Mouse (Mus musculus) hindbrain, embryonic 15.5 days (tissue): Measurements from ENCODE around the gene Caps2. TPM values are rescaled to one million over a fixed set of nuclear protein-coding genes. Genes with fewer than 3 reads are reported as not detected.
"Not testable (repeated sequence)": the region's sequence is repeated elsewhere in the genome, so short reads cannot be mapped to it uniquely, and the experiment has no call there.

Experiments used
- ATAC-seq: fragments of 200-750 bp; cut with Nextera tagmentation; 2 replicates; pipeline ENCODE4 v1.8.0; 2017; ENCODE audit warnings: low read depth, moderate number of reproducible peaks, moderate TSS enrichment; ENCODE audit not compliant: low FRiP score
- H3K27ac ChIP-seq: fragments of 300-500 bp; sonication (generic); replicated peaks from 2 replicates; pipeline ENCODE4 v1.5.1; 2015; ENCODE audit warnings: mild to moderate bottlenecking, inconsistent platforms
- H3K27me3 ChIP-seq: fragments of 300-500 bp; sonication (generic); 2 replicates; pipeline ENCODE4 v1.6.1; 2015; ENCODE audit warnings: control low read depth, inconsistent platforms
- H3K36me3 ChIP-seq: fragments of 300-500 bp; sonication (generic); 2 replicates; pipeline ENCODE4 v1.6.1; 2015; ENCODE audit warnings: control low read depth, inconsistent platforms
- H3K4me1 ChIP-seq: fragments of 300-500 bp; sonication (generic); replicated peaks from 2 replicates; pipeline ENCODE4 v1.6.1; 2015; ENCODE audit warnings: control low read depth, inconsistent platforms
- H3K4me2 ChIP-seq: fragments of 300-500 bp; sonication (generic); 2 replicates; pipeline ENCODE4 v1.6.1; 2015; ENCODE audit warnings: moderate library complexity, mild to moderate bottlenecking, inconsistent platforms
- H3K4me3 ChIP-seq: fragments of 300-500 bp; sonication (generic); 2 replicates; pipeline ENCODE4 v1.5.1; 2015; ENCODE audit warnings: mild to moderate bottlenecking, inconsistent platforms
- H3K9ac ChIP-seq: fragments of 300-500 bp; sonication (generic); 2 replicates; pipeline ENCODE4 v1.6.1; 2015; ENCODE audit warnings: inconsistent platforms
- H3K9me3 ChIP-seq: fragments of 300-500 bp; sonication (generic); 2 replicates; pipeline ENCODE4 v1.6.1; 2016; ENCODE audit warnings: control low read depth, inconsistent platforms
- WGBS: fragments of 180-500 bp; shearing (Covaris S2); methylation state at CpG from one replicate; pipeline ENCODE4 v1.1.7; 2015; 5-methylcytosine and 5-hydroxymethylcytosine counted together
- polyA plus RNA-seq: library from polyadenylated mRNA; unstranded; fragments of >200 nt; fragmentation: Nextera tagmentation; extraction: Ambion mirVana; gene quantifications from 2 replicates; pipeline ENCODE4 v1.2.1, GENCODE M21; 2015

The Caps2 gene
- polyA plus RNA-seq, 1 experiment from 2014 or later, result 0.66 TPM

DNA sequence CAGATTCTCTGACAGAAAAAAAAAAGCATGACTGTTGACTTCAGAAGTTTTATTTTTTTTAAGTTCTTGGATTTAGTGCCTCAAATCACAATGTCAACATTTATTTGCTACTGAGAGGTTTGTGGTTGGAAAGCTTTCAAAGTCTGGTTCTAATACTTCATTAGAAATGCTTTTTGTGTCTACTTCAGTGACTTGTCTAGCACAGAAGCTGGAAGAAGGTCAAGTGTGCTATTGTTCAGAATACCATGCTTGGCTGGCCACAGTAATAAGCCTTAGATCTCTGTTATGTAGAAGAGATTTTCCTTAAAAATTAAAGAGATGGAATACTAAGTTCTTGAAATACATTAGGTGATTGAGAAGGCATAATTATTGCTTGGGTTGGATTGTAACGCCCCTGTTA lies 63.7 kb downstream of the Caps2 start:
- no peak for ATAC-seq
- Histone ChIP-seq H3K9ac (no peak overlapping the region), H3K4me3 (no peak overlapping the region), H3K27ac (no peak overlapping the region), H3K4me2 (no peak overlapping the region), H3K9me3 (no peaks in the 10 kb centered on the region), H3K27me3 (no peaks in the 10 kb centered on the region), H3K36me3 (no peaks in the 10 kb centered on the region), H3K4me1 (no peaks in the 10 kb centered on the region)
- 85% methylated on average over 1 of the region's 1 CpGs for WGBS

DNA sequence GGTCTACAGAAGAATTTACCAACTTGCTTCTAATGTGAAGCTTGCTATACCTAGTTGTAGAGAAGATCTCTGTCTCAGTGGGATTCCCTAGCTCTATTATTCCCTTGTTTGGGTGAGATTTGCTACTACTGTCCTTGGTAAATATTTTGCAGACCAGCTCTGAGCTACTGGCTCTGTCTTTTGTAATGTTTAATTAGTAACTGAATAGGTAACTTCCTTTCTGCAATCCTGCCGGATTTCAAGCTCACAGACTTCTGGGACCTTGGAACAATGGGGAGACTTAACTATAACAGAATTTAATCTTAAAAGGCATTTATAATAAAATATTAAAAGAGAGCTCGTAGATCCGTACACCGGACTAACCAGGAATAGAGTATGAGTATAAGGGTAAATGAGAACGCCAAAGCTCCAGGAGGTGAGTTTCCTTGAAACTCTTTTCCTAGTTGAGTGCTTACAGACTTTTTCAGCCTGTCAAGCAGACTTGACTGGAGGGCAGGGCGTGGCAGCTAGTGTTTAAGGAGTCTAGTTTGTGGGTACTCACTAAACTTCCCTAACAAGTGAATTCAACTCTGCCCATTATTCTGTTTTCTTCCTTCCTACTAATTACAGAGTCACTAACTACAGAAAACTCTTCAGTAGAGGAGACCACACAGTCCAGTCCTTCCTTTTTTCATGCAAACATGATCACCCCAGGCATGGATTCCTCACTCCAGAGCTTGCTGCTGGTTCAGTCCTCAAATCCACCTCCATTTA lies 65.8 kb downstream of the Caps2 start:
- not testable (repeated sequence) for H3K27me3 ChIP-seq, H3K9me3 ChIP-seq, H3K4me2 ChIP-seq, H3K36me3 ChIP-seq, H3K27ac ChIP-seq, H3K4me3 ChIP-seq, H3K9ac ChIP-seq, ATAC-seq, H3K4me1 ChIP-seq
- WGBS, result 35% methylated on average over 6 of the region's 6 CpGs

DNA sequence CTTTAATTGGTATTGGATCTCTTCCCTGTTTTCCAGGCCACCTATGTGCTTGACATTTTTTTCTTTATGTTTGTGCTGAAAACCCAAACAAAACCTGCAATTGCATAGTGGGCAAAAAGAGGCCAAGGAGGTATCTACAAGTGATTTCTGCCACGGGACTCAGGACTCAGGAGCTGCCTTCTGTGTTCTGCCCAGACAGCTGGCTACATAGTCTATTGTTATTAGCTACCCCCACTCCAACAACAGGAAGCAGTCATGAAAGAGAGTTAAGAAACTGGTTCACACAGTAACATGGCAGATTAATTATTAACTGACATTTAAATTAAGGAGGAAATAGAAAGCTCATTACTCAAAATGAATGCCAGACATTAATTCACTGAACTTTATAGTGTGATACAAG lies 69.3 kb downstream of the Caps2 start:
- not testable (repeated sequence) for H3K27ac ChIP-seq, H3K9me3 ChIP-seq, H3K9ac ChIP-seq, H3K4me2 ChIP-seq, H3K4me1 ChIP-seq, ATAC-seq, H3K27me3 ChIP-seq, H3K36me3 ChIP-seq, H3K4me3 ChIP-seq
- WGBS, result 12% methylated on average over 1 of the region's 1 CpGs

DNA sequence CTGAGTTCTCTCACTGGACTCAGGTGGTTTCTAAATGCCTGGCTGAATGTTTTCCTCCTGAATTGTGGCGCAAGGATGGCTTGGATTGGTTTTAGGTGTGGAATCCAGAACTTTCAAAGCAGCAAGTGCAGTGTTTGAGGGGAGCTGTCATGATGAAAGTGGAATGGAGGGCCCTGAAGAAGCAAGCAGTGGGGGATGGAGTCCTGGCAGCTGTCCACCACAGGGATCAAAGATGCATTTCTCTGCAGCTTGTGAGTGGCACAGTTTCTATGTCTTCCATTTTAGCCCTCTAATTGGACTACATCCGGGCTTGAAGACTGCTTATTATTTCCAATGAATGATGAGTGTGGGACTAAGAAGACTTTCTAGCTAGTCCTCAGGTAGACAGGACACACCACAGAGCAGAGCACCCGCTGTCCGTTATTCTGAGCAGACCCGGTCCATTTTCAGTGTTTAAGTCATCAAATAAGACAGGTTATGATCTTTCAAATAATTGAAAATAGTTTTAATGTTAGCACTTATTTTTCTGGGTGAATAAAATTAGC lies 72.0 kb downstream of the Caps2 start:
- not testable (repeated sequence) for H3K36me3 ChIP-seq, H3K27me3 ChIP-seq, H3K4me2 ChIP-seq, H3K9ac ChIP-seq, ATAC-seq, H3K4me1 ChIP-seq, H3K4me3 ChIP-seq, H3K27ac ChIP-seq, H3K9me3 ChIP-seq
- WGBS, result 81% methylated on average over 5 of the region's 5 CpGs

DNA sequence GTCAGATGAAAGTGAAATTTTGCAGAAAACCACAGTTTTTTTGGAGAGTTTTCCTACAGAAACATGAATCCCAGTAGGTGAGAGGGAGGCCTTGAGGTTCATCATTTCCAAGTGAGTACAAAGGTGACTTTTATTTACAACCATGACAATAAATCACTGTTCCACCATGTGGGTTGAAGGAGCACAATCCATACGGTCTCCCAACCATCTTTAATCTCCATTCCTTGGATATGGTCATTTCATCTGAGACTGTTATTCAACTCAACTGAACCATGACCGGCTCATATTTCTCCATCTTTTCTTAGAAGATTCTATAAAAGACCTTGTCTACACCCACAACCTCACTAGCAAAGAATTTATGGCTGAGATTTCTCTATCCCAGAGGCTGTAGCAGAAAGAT lies 84.9 kb downstream of the Caps2 start:
- Histone ChIP-seq H3K27me3 (no peaks in the 10 kb centered on the region), H3K27ac (no peak overlapping the region), H3K9ac (no peak overlapping the region), H3K4me3 (no peak overlapping the region), H3K4me1 (no peaks in the 10 kb centered on the region), H3K36me3 (no peaks in the 10 kb centered on the region), H3K4me2 (no peak overlapping the region), H3K9me3 (no peaks in the 10 kb centered on the region)
- no peak for ATAC-seq
- WGBS, result 78% methylated on average over 2 of the region's 2 CpGs

DNA sequence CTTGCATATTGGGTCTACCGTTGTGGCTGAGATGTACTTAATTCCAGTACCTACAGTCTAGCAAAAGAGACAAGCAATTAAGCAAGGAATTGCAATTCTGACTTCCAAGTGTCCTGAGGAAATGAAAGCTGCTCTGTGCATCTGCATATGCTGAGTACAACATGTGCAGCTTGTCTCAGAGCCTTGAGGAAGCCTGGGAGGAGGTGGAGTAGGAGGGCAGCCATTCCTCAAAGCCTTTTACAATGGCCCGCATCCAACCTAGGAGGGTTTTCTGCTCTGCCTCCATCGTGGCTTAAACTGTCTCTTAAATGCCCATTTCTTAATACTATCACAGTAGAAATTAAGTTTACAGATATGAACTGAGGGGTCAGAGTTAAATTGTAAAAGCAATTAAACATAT lies 100.0 kb downstream of the Caps2 start:
- no peaks in the 10 kb centered on the region for H3K4me1 ChIP-seq
- no peak overlapping the region for H3K9ac ChIP-seq
- no peak overlapping the region for H3K27ac ChIP-seq
- no peaks in the 10 kb centered on the region for H3K9me3 ChIP-seq
- ATAC-seq, result no peak
- no peaks in the 10 kb centered on the region for H3K27me3 ChIP-seq
- H3K36me3 ChIP-seq, result no peaks in the 10 kb centered on the region
- WGBS, result 78% methylated on average over 3 of the region's 3 CpGs
- H3K4me2 ChIP-seq, result no peak overlapping the region
- H3K4me3 ChIP-seq, result no peak overlapping the region

Other genes starting within 250 kb of the Caps2 start
- 33.8 and 37.0 TPM in 2 replicates for gene Krr1, start 191.0 kb upstream of the Caps2 start, polyA plus RNA-seq
- 0.43 and 0.76 TPM in 2 replicates for gene Glipr1, start 161.0 kb upstream of the Caps2 start, polyA plus RNA-seq
- 0.29 TPM in 1 of 2 replicates, not detected in the other for gene Glipr1l1, start 103.4 kb upstream of the Caps2 start, polyA plus RNA-seq
- not detected in 2 replicates for gene Glipr1l2, start 80.3 kb upstream of the Caps2 start, polyA plus RNA-seq
- gene Glipr1l3, start 3.3 kb upstream of the Caps2 start, polyA plus RNA-seq, result 0.49 and 0.52 TPM in 2 replicates
- gene Kcnc2, start 107.5 kb downstream of the Caps2 start, polyA plus RNA-seq, result 7.1 and 7.7 TPM in 2 replicates